Mouse (Mus musculus) hindbrain, embryonic 16.5 days (tissue): ENCODE measurements around the gene Tbc1d1. TPM values are rescaled to one million over a fixed set of nuclear protein-coding genes. Genes with fewer than 3 reads are reported as not detected.
A peak's percentile ranks its signal among the peaks of the same experiment; 100 is the strongest.

ENCODE experiments used
- ATAC-seq: fragments of 200-750 bp; cut with Nextera tagmentation; 2 replicates; pipeline ENCODE4 v1.8.0; 2017; ENCODE audit warnings: moderate TSS enrichment, moderate library complexity
- H3K27ac ChIP-seq: fragments of 300-500 bp; sonication (generic); 2 replicates; pipeline ENCODE4 v1.5.1; 2014; ENCODE audit warnings: low read depth, mild to moderate bottlenecking, control low read depth, low read length, moderate library complexity
- H3K27me3 ChIP-seq: fragments of 300-500 bp; sonication (generic); replicated peaks from 2 replicates; pipeline ENCODE4 v1.6.1; 2014; ENCODE audit warnings: low read length; ENCODE audit not compliant: control insufficient read depth, insufficient read depth
- H3K36me3 ChIP-seq: fragments of 300-500 bp; sonication (generic); 2 replicates; pipeline ENCODE4 v1.6.1; 2014; ENCODE audit warnings: mild to moderate bottlenecking, low read length, moderate library complexity, mixed read lengths; ENCODE audit not compliant: control insufficient read depth, insufficient read depth
- H3K4me1 ChIP-seq: fragments of 300-500 bp; sonication (generic); 2 replicates; pipeline ENCODE4 v1.6.1; 2014; ENCODE audit warnings: low read depth, low read length; ENCODE audit not compliant: control insufficient read depth, insufficient read depth
- H3K4me2 ChIP-seq: fragments of 300-500 bp; sonication (generic); 2 replicates; pipeline ENCODE4 v1.6.1; 2014; ENCODE audit warnings: mild to moderate bottlenecking, low read length, control low read depth, moderate library complexity
- H3K4me3 ChIP-seq: fragments of 300-500 bp; sonication (generic); 2 replicates; pipeline ENCODE4 v1.5.1; 2014; ENCODE audit warnings: mild to moderate bottlenecking, low read length, control low read depth, moderate library complexity
- H3K9ac ChIP-seq: fragments of 300-500 bp; sonication (generic); 2 replicates; pipeline ENCODE4 v1.6.1; 2014; ENCODE audit warnings: low read depth, mild to moderate bottlenecking, control low read depth, low read length, moderate library complexity
- H3K9me3 ChIP-seq: fragments of 300-500 bp; sonication (generic); 2 replicates; pipeline ENCODE4 v1.6.1; 2014; ENCODE audit warnings: mild to moderate bottlenecking, low read length, moderate library complexity; ENCODE audit not compliant: control insufficient read depth
- WGBS: fragments of 180-500 bp; shearing (Covaris S2); extraction: QIAGEN DNeasy Blood & Tissue Kit; methylation state at CpG from one replicate; pipeline ENCODE4 v1.1.7; 2014; 5-methylcytosine and 5-hydroxymethylcytosine counted together
- polyA plus RNA-seq: library from polyadenylated mRNA; unstranded; fragments of >200 nt; fragmentation: Nextera tagmentation; extraction: Ambion mirVana; gene quantifications from 2 replicates; pipeline ENCODE4 v1.2.1, GENCODE M21; 2015

Tbc1d1 gene
- polyA plus RNA-seq, 1 experiment from 2014 or later, result 10.9 TPM

DNA sequence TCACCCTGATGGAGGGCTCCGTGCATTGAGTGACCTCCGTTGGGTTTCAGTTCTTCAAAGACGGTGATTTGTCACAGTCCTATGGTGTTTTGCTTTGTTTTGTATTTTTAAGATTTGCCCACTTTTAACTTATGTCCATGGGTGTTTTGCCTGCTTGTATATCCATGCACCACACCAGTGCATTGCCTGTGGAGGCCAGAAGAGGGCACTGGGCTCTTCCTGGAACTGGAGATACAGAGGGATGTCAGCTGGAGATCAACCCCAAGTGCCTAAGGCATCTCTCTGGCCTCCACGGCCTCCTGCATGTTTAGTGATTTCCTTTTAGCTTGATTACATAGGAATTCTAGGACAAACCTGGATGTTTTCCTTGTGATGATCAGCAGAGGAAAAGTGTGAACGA lies 19.8 kb upstream of the Tbc1d1 start:
- Histone ChIP-seq H3K9ac (no peak overlapping the region), H3K27ac (no peak overlapping the region), H3K4me1 (no peaks in the 10 kb centered on the region), H3K27me3 (no peaks in the 10 kb centered on the region), H3K4me3 (no peak overlapping the region), H3K9me3 (no peaks in the 10 kb centered on the region), H3K36me3 (no peaks in the 10 kb centered on the region), H3K4me2 (no peak overlapping the region)
- ATAC-seq, result no peak
- whole genome bisulfite sequencing, result 77% methylated on average over 5 of the region's 5 CpGs

DNA sequence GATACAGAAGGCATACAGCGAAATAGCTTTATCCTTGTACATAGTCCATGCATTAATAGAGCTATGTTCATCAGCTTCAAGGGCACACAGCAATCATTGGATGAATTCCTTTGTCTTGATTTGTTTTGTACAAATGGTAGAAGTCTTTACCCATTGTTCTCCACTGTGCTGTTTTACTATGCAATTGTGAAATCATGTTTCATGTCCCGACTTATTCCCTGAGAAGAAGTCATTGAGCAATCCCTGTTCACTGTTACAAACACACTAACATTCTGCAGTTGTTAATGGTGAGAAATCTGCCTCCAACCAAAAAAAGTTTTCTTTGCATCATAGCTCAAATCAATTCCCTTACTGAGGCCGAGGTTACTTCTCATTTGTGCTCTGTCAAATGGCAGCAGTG lies 15.9 kb upstream of the Tbc1d1 start:
- no peak for ATAC-seq
- Histone ChIP-seq H3K4me1 (no peaks in the 10 kb centered on the region), H3K4me3 (no peak overlapping the region), H3K4me2 (no peak overlapping the region), H3K9ac (no peak overlapping the region), H3K27me3 (no peaks in the 10 kb centered on the region), H3K9me3 (no peaks in the 10 kb centered on the region), H3K36me3 (no peaks in the 10 kb centered on the region), H3K27ac (no peak overlapping the region)
- 85% methylated on average over 3 of the region's 3 CpGs for WGBS

DNA sequence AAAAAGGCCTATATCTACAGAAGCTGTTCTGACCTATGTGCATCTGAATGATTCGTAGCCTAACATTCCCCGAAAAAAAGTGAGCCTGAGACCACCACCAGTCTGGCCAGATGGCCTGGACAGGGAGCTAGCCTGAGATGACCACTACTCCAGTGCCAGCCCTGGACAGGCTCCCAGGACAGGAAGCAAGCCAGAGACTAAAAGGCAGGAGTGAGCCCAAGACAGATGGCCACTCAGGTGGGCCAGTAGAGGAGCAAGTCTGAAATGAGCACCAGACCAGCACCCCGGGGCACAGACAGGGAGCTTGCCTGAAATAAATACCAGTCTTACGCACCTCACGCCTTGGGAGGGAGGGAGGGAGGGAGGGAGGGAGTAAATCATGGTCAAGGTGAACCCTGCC lies 11.8 kb upstream of the Tbc1d1 start:
- Histone ChIP-seq H3K4me2 (no peak overlapping the region), H3K27ac (no peak overlapping the region), H3K27me3 (no peaks in the 10 kb centered on the region), H3K9me3 (no peaks in the 10 kb centered on the region), H3K9ac (no peak overlapping the region), H3K36me3 (no peaks in the 10 kb centered on the region), H3K4me3 (no peak overlapping the region), H3K4me1 (no peaks in the 10 kb centered on the region)
- 0 out of 2 replicates have a peak, but pooled peaks have one; percentile 24 for ATAC-seq
- 67% methylated on average over 5 of the region's 5 CpGs for WGBS

DNA sequence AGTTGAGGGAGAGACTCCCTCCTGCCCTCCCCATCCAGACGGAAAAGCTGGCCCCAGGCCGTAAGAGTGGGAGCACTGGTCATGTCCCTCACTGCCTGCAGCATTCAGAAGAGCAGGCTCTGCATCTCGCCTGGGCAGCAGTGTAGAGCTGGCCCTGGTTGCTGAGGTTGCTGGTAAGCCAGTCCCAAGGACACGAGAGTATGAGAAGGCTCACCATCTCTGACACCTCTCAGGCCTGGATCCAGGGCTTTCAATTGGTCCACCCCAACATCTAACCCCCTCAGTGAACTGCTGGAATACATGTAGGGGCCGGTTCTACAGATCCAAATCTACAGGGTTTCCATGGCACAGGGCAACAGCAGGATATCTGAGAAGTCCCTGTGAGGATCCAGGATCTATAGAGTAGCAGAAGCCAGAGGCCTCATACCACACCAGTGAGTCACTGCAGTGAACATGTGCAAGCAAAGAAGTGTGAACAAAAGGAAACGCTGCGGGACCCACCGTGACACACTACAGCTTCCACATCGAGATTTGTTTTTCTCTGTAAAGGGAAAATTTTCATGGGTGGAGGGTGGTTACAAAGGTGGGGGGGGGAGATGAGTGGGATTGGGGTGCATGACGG lies 9.6 kb upstream of the Tbc1d1 start:
- Histone ChIP-seq H3K9me3 (no peaks in the 10 kb centered on the region), H3K4me1 (no peaks in the 10 kb centered on the region), H3K27me3 (no peaks in the 10 kb centered on the region), H3K27ac (no peak overlapping the region), H3K9ac (no peak overlapping the region), H3K4me2 (no peak overlapping the region), H3K36me3 (no peaks in the 10 kb centered on the region), H3K4me3 (no peak overlapping the region)
- no peak for ATAC-seq
- WGBS, result 73% methylated on average over 10 of the region's 10 CpGs

DNA sequence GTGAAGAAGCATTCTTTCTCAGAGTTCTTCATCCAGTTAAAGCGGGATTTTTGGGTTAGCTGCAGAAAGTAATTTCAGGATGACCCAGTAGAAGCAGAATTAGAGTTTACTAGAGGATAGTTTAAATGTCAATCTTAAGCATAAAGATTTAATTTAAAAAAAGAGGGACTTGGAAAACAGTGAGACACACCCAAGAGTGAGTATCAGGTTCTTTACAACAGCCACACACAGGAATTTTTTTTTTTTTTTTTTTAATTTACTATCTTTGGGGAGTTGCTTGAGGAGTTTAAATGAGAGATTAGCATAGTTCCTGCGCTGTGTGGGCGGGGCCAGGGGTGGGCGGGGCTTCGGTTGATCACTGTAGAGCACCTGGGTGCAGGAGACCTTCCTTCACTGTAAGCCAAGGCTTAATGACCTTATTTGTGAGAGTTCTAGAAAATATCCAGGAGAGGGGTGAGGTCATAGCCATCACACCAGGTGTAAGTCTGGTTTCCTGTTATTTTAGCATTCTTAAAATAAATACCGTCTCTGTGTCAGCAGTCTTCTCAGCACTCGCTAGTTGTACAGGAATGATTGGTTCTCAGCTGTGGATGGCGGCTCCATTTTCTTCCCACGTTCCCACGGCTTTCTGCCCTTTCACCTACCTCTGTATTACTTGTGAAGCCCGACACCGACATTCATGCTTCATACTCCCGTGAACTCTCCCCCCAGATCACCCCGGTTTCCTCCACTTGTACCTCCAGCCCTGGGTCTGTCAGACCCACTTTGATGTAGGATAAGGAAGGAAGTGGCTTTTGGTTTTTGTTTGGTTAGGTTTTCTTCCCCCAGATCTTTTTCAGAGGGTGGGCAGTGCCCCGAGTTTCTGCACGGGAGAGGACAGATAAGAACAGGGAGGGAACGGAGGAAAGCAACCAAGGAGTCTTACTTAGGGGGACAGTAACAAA lies 6.6 kb upstream of the Tbc1d1 start:
- Histone ChIP-seq H3K27me3 (no peaks in the 10 kb centered on the region), H3K4me1 (no peaks in the 10 kb centered on the region), H3K4me3 (no peak overlapping the region), H3K9me3 (no peaks in the 10 kb centered on the region), H3K4me2 (peak overlapping the region; percentile 13; the same call in 1 of the 2 replicates), H3K9ac (no peak overlapping the region), H3K27ac (no peak overlapping the region), H3K36me3 (no peaks in the 10 kb centered on the region)
- 40% methylated on average over 17 of the region's 17 CpGs for WGBS
- no peak for ATAC-seq

DNA sequence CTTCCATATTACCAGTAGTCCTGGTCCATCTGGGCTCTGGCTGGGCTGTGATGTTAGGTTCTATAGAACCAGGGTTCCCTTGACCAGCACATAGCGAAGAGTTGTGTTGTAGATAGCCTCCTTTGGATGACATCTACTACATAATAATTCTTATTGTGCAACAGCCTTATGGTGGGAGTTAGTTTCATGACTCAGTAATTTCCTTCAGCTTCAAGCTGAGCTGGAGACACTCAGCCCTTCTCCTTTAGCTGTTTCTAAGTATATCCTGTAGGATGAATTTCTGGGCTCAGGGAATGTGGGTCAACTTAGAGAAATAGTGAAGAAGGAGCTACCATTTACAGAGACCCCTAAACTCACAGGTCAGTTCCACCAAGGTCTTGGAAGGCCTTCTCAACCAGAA lies 2.8 kb upstream of the Tbc1d1 start:
- no peak overlapping the region for H3K9ac ChIP-seq
- no peaks in the 10 kb centered on the region for H3K36me3 ChIP-seq
- no peak for ATAC-seq
- no peak overlapping the region for H3K27ac ChIP-seq
- H3K4me1 ChIP-seq, result no peaks in the 10 kb centered on the region; the same call in 1 of the 2 replicates
- H3K27me3 ChIP-seq, result peaks cover 6% of the 10 kb centered on the region
- H3K4me3 ChIP-seq, result no peak overlapping the region
- WGBS, result 89% methylated on average over 1 of the region's 1 CpGs
- no peak overlapping the region for H3K4me2 ChIP-seq
- no peaks in the 10 kb centered on the region for H3K9me3 ChIP-seq

DNA sequence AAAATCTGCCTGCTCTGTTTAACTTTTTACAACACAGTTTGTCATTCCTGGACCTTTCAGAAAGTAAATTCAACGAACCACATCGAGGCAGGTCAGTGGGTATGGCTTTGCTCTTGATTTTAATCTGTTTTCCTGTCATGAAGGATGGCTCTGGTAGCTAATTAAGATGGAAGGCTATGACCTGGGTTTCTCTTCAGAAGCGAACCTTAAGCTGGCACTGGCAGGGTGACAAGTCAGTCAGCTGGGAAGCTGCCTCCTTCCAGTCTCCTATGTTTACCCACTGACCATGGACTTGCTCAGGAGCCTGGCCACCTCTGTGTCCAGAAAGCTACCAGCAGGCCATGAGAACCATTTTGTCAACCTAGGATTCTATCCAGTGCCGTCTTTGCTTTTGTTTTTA lies 474 bp downstream of the Tbc1d1 start:
- Histone ChIP-seq H3K4me3 (no peak overlapping the region), H3K27ac (0 out of 2 replicates have a peak overlapping the region, but pooled peaks have one; percentile 44), H3K4me2 (0 out of 2 replicates have a peak overlapping the region, but pooled peaks have one; percentile 21), H3K9ac (no peak overlapping the region), H3K27me3 (peaks cover 8% of the 10 kb centered on the region), H3K4me1 (peaks cover 14% of the 10 kb centered on the region), H3K9me3 (no peaks in the 10 kb centered on the region), H3K36me3 (no peaks in the 10 kb centered on the region)
- no peak for ATAC-seq
- 48% methylated on average over 4 of the region's 4 CpGs for WGBS

DNA sequence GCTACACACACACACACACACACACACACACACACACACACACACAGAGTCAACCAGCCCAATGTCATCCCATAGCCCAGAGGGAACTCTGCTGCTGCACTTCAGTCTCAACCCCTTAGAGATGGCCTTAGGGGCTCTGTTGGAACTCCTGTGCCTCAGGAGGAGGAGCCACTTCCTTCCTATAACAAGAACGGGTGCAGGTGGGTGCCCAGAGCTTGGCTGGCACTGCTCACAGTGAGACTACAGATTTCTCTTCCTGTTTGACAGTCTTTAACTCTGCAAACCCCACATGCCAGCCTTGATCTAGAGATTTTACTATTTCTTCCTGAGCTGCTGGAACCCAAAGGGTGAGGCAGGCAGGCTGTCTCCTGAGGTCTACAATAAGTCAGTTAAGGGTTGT lies 1.8 kb downstream of the Tbc1d1 start:
- H3K27ac ChIP-seq, result no peak overlapping the region
- H3K9me3 ChIP-seq, result no peaks in the 10 kb centered on the region
- WGBS, result 45% methylated on average over 1 of the region's 1 CpGs
- no peak overlapping the region for H3K9ac ChIP-seq
- H3K36me3 ChIP-seq, result no peaks in the 10 kb centered on the region
- H3K4me2 ChIP-seq, result no peak overlapping the region
- peaks cover 14% of the 10 kb centered on the region for H3K4me1 ChIP-seq
- no peak overlapping the region for H3K4me3 ChIP-seq
- ATAC-seq, result no peak
- peaks cover 11% of the 10 kb centered on the region for H3K27me3 ChIP-seq

DNA sequence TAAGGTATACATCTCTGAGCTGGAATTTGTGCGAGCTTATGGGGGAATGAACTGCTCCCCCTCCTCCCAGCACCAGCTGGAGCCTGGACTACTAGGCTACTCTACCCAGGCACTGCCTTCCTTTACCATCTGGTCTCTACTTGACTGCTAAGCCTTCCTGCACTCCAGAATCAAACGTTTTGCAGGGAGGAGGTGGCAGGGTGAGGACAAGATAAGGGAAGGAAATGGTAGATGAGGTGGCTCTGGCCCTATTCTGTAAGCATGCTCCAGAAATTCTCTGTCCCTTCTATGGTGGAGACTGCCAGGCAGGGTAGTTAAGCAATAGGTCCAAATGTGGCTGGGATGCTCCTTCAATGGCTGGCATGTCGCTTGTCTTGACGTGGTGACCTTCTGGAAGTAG lies 2.4 kb downstream of the Tbc1d1 start:
- no peak overlapping the region for H3K4me3 ChIP-seq
- no peak for ATAC-seq
- 49% methylated on average over 4 of the region's 4 CpGs for WGBS
- H3K4me1 ChIP-seq, result peaks cover 14% of the 10 kb centered on the region
- H3K36me3 ChIP-seq, result no peaks in the 10 kb centered on the region
- H3K27me3 ChIP-seq, result peaks cover 11% of the 10 kb centered on the region
- no peak overlapping the region for H3K27ac ChIP-seq
- no peaks in the 10 kb centered on the region for H3K9me3 ChIP-seq
- H3K4me2 ChIP-seq, result peak overlapping the region; percentile 100
- no peak overlapping the region for H3K9ac ChIP-seq
